Mouse (Mus musculus): ENCODE data around the gene Cdk5r1.

Gene Cdk5r1

GRCm38 (mm10) chr11:80503281-80503680 lies 26.5 kb downstream of the Cdk5r1 start:
- in situ Hi-C loops (cut with MboI; ENCODE audit: low sequenced_read_pairs) = no loop called here

GRCm38 (mm10) chr11:80503726-80504452 lies 27.1 kb downstream of the Cdk5r1 start:
- in situ Hi-C loops (cut with MboI; ENCODE audit: low sequenced_read_pairs) = no loop called here

GRCm38 (mm10) chr11:80504519-80505385 lies 27.9 kb downstream of the Cdk5r1 start:
- in situ Hi-C loops (cut with MboI; ENCODE audit: low sequenced_read_pairs) = no loop called here

GRCm38 (mm10) chr11:80505581-80505980 lies 28.8 kb downstream of the Cdk5r1 start:
- in situ Hi-C loops (cut with MboI; ENCODE audit: low sequenced_read_pairs) = no loop called here

- in situ Hi-C loops (cut with MboI; ENCODE audit: low sequenced_read_pairs) = no loop called here
Observed at GRCm38 (mm10) chr11:80506483-80506882, 29.7 kb downstream of the Cdk5r1 start.

GRCm38 (mm10) chr11:80507791-80508190 lies 31.0 kb downstream of the Cdk5r1 start:
- in situ Hi-C loops (cut with MboI; ENCODE audit: low sequenced_read_pairs) = no loop called here

GRCm38 (mm10) chr11:80508361-80509175 lies 31.7 kb downstream of the Cdk5r1 start:
- in situ Hi-C loops (cut with MboI; ENCODE audit: low sequenced_read_pairs) = no loop called here

GRCm38 (mm10) chr11:80509176-80509506 lies 32.3 kb downstream of the Cdk5r1 start:
- in situ Hi-C loops (cut with MboI; ENCODE audit: low sequenced_read_pairs) = no loop called here

- in situ Hi-C loops (cut with MboI; ENCODE audit: low sequenced_read_pairs) = no loop called here
Observed at GRCm38 (mm10) chr11:80510124-80510523, 33.3 kb downstream of the Cdk5r1 start.

GRCm38 (mm10) chr11:80512313-80513056 lies 35.7 kb downstream of the Cdk5r1 start:
- in situ Hi-C loops (cut with MboI; ENCODE audit: low sequenced_read_pairs) = no loop called here

GRCm38 (mm10) chr11:80513796-80514195 lies 37.0 kb downstream of the Cdk5r1 start:
- in situ Hi-C loops (cut with MboI; ENCODE audit: low sequenced_read_pairs) = no loop called here

- in situ Hi-C loops (cut with MboI; ENCODE audit: low sequenced_read_pairs) = no loop called here
Observed at GRCm38 (mm10) chr11:80515346-80515745, 38.5 kb downstream of the Cdk5r1 start.

- in situ Hi-C loops (cut with MboI; ENCODE audit: low sequenced_read_pairs) = no loop called here
Observed at GRCm38 (mm10) chr11:80515895-80516294, 39.1 kb downstream of the Cdk5r1 start.

GRCm38 (mm10) chr11:80518421-80519367 lies 41.9 kb downstream of the Cdk5r1 start:
- in situ Hi-C loops (cut with MboI; ENCODE audit: low sequenced_read_pairs) = no loop called here

GRCm38 (mm10) chr11:80521148-80521547 lies 44.3 kb downstream of the Cdk5r1 start:
- in situ Hi-C loops (cut with MboI; ENCODE audit: low sequenced_read_pairs) = no loop called here

GRCm38 (mm10) chr11:80522852-80523251 lies 46.0 kb downstream of the Cdk5r1 start:
- in situ Hi-C loops (cut with MboI; ENCODE audit: low sequenced_read_pairs) = no loop called here

GRCm38 (mm10) chr11:80523410-80523809 lies 46.6 kb downstream of the Cdk5r1 start:
- in situ Hi-C loops (cut with MboI; ENCODE audit: low sequenced_read_pairs) = no loop called here

- in situ Hi-C loops (cut with MboI; ENCODE audit: low sequenced_read_pairs) = no loop called here
Observed at GRCm38 (mm10) chr11:80524213-80524612, 47.4 kb downstream of the Cdk5r1 start.

- in situ Hi-C loops (cut with MboI; ENCODE audit: low sequenced_read_pairs) = no loop called here
Observed at GRCm38 (mm10) chr11:80527697-80528096, 50.9 kb downstream of the Cdk5r1 start.

Data from CH12F3 (cell line).